Mouse (Mus musculus): ENCODE results near the gene Srd5a1. TPM values are rescaled to one million over a fixed set of nuclear protein-coding genes. Genes with fewer than 3 reads are reported as not detected.

Srd5a1 gene
- polyA plus RNA-seq, 1 experiment from 2014 or later: 24.9 TPM

DNA sequence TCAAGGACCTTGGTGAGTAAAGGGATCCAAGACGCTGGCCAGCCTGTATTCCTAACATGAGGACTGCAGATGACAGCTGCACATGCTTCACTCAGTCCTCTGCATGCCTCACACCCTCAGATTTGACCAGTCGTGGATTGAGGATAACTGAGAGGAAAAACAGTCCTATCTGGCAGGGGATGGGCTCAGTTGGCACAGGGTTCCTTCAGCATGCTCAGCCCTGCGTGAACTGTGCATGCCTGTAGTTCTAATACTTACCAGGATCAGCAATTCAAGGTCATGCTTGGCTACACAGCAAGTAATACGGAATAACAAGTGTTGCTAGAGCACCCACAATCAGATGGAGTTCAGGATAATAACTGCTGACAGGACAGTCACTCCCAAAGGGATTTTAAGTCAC, 20.4 kb upstream of the Srd5a1 start:
- Histone ChIP-seq H3K4me1 (ENCODE audit: control insufficient read depth, insufficient read depth, low read length) (no peaks in the 10 kb centered on the region), H3K36me3 (ENCODE audit: control insufficient read depth, insufficient read depth, low read length) (peaks cover 52% of the 10 kb centered on the region), H3K9ac (ENCODE audit: low read length) (no peak overlapping the region), H3K9me3 (ENCODE audit: control insufficient read depth, low read length) (no peaks in the 10 kb centered on the region), H3K4me2 (no peak overlapping the region), H3K4me3 (ENCODE audit: low read depth, low read length) (no peak overlapping the region), H3K27ac (ENCODE audit: low read depth, low read length) (no peak overlapping the region), H3K27me3 (ENCODE audit: control insufficient read depth, insufficient read depth, low read length) (no peaks in the 10 kb centered on the region)
- ATAC-seq (ENCODE audit: low FRiP score) (no peak), DNase-seq (ENCODE audit: low spot score, missing footprints) (no peak)
- 90% methylated on average over 4 of the region's 4 CpGs for WGBS

DNA sequence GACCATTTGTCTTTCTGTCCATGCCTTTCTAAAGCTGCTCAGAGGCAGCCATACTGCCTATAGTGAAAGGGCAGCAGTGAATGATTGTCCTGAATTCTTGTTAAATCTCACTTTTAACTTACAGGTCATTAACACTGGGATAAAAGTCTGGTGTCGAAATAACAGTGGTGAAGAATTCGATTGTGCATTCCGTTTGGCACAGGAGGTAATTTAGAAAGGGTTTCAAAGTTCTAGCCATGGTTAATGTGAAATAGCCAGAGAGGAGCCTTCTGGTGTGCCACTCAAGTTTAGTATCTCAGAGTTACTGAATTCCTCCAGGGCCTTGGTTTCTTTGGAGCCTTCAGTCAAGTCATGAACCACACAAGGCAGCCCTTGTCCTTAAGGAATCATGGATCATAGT, 19.9 kb upstream of the Srd5a1 start:
- DNase-seq (ENCODE audit: low spot score, missing footprints) (no peak), ATAC-seq (ENCODE audit: low FRiP score) (no peak)
- Histone ChIP-seq H3K36me3 (ENCODE audit: control insufficient read depth, insufficient read depth, low read length) (peaks cover 54% of the 10 kb centered on the region), H3K27me3 (ENCODE audit: control insufficient read depth, insufficient read depth, low read length) (no peaks in the 10 kb centered on the region), H3K9ac (ENCODE audit: low read length) (no peak overlapping the region), H3K9me3 (ENCODE audit: control insufficient read depth, low read length) (no peaks in the 10 kb centered on the region), H3K27ac (ENCODE audit: low read depth, low read length) (no peak overlapping the region), H3K4me3 (ENCODE audit: low read depth, low read length) (no peak overlapping the region), H3K4me1 (ENCODE audit: control insufficient read depth, insufficient read depth, low read length) (no peaks in the 10 kb centered on the region), H3K4me2 (no peak overlapping the region)
- WGBS: over 99% methylated on average over 3 of the region's 3 CpGs

DNA sequence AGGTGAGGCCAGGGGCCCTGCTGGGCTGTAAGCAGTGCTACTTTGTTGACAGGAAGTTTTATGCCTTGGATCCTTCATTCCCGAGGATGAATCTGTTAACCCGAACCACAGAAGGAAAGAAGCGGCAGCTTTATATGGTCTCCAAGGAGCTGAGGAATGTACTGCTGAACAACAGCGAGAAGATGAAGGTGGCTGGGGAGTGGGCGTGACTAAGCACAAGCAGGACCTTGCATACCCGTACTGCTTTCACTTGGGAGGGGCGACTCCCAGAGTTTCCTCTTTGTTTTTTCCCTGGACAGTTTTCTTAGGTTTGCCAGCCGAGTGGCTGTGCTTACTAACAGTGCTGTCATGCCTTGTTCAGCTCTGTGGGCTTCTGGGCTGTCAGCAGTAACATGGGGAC, 19.3 kb upstream of the Srd5a1 start:
- H3K27ac ChIP-seq (ENCODE audit: low read depth, low read length): no peak overlapping the region
- 83% methylated on average over 8 of the region's 8 CpGs for WGBS
- no peaks in the 10 kb centered on the region for H3K4me1 ChIP-seq (ENCODE audit: control insufficient read depth, insufficient read depth, low read length)
- no peak for DNase-seq (ENCODE audit: low spot score, missing footprints)
- no peak overlapping the region for H3K4me2 ChIP-seq
- H3K27me3 ChIP-seq (ENCODE audit: control insufficient read depth, insufficient read depth, low read length): no peaks in the 10 kb centered on the region
- H3K9me3 ChIP-seq (ENCODE audit: control insufficient read depth, low read length): no peaks in the 10 kb centered on the region
- no peak for ATAC-seq (ENCODE audit: low FRiP score)
- no peak overlapping the region for H3K4me3 ChIP-seq (ENCODE audit: low read depth, low read length)
- H3K36me3 ChIP-seq (ENCODE audit: control insufficient read depth, insufficient read depth, low read length): peaks cover 51% of the 10 kb centered on the region
- H3K9ac ChIP-seq (ENCODE audit: low read length): no peak overlapping the region

DNA sequence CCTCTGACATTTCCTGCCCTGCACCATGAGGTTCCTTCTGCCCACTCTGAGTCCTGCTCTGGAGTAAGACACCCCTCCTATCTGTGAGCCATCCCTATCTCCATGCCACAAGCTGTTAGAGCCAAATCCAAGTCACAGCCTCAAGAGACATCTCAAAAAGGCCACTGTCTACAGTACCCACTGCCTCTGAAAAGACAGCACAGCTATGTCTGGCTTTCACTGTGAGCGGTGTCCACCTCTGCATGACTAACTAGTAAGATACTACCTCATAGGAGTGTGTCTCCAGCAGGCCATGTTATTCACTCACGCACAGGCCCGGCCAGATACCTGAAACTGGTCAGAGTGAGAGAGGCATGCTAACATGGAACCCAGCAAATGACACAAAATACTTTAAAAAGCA, 16.7 kb upstream of the Srd5a1 start:
- H3K27me3 ChIP-seq (ENCODE audit: control insufficient read depth, insufficient read depth, low read length): no peaks in the 10 kb centered on the region
- no peak overlapping the region for H3K9ac ChIP-seq (ENCODE audit: low read length)
- no peak overlapping the region for H3K27ac ChIP-seq (ENCODE audit: low read depth, low read length)
- no peaks in the 10 kb centered on the region for H3K9me3 ChIP-seq (ENCODE audit: control insufficient read depth, low read length)
- ATAC-seq (ENCODE audit: low FRiP score) (no peak), DNase-seq (ENCODE audit: low spot score, missing footprints) (no peak)
- no peak overlapping the region for H3K4me3 ChIP-seq (ENCODE audit: low read depth, low read length)
- no peak overlapping the region for H3K4me2 ChIP-seq
- H3K4me1 ChIP-seq (ENCODE audit: control insufficient read depth, insufficient read depth, low read length): no peaks in the 10 kb centered on the region
- WGBS: 98% methylated on average over 3 of the region's 3 CpGs
- H3K36me3 ChIP-seq (ENCODE audit: control insufficient read depth, insufficient read depth, low read length): peaks cover 37% of the 10 kb centered on the region

DNA sequence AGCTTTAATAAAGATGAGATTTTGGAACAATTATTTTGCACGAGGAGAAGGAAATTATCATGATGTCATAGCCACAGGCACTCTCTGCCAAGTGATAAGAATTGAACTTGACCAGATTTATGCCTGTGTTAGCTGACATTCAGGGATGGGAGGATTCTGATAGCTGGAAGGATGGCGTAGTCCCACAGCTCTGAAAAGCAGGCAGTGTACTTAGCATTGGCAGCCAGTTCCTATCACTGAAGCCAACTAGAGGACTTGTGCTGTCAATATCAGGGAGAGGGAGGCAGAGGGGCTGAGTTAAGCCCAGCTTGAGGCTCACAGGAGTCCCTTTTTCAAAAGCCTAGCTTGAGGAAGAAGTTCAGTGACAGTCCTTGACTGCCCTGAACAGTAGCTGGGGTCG, 13.3 kb upstream of the Srd5a1 start:
- no peak overlapping the region for H3K9ac ChIP-seq (ENCODE audit: low read length)

DNA sequence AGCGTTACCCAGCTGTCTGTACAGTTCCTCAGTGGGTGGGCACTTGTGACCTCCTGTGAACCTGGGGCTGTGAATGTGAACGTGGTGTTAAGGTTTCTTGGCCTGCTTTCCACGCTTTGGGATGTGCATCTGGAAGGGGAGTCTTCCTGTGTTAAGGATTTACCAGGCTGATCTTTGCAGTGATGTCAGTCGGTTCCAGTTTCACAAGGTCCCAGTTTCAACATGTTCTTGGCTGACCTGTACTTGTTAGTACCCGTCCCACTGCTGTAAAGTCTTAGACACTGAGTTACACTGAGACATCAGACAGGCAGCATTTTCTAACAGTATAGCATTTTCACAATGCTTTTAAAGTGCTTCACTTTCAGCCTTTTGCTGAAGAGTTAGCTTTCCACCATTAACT, 12.6 kb upstream of the Srd5a1 start:
- Histone ChIP-seq H3K9ac (ENCODE audit: low read length) (no peak overlapping the region), H3K9me3 (ENCODE audit: control insufficient read depth, low read length) (no peaks in the 10 kb centered on the region), H3K4me1 (ENCODE audit: control insufficient read depth, insufficient read depth, low read length) (no peaks in the 10 kb centered on the region), H3K27ac (ENCODE audit: low read depth, low read length) (no peak overlapping the region), H3K27me3 (ENCODE audit: control insufficient read depth, insufficient read depth, low read length) (no peaks in the 10 kb centered on the region), H3K4me3 (ENCODE audit: low read depth, low read length) (no peak overlapping the region), H3K4me2 (no peak overlapping the region), H3K36me3 (ENCODE audit: control insufficient read depth, insufficient read depth, low read length) (peaks cover 27% of the 10 kb centered on the region)
- ATAC-seq (ENCODE audit: low FRiP score) (no peak), DNase-seq (ENCODE audit: low spot score, missing footprints) (no peak)
- WGBS: 87% methylated on average over 5 of the region's 5 CpGs

More for the DNA sequence above, 13.3 kb upstream of the Srd5a1 start:
- WGBS: 94% methylated on average over 3 of the region's 3 CpGs
- no peak for DNase-seq (ENCODE audit: low spot score, missing footprints)
- Histone ChIP-seq H3K4me3 (ENCODE audit: low read depth, low read length) (no peak overlapping the region), H3K4me2 (no peak overlapping the region), H3K27me3 (ENCODE audit: control insufficient read depth, insufficient read depth, low read length) (no peaks in the 10 kb centered on the region), H3K4me1 (ENCODE audit: control insufficient read depth, insufficient read depth, low read length) (no peaks in the 10 kb centered on the region), H3K9me3 (ENCODE audit: control insufficient read depth, low read length) (no peaks in the 10 kb centered on the region), H3K36me3 (ENCODE audit: control insufficient read depth, insufficient read depth, low read length) (peaks cover 28% of the 10 kb centered on the region), H3K27ac (ENCODE audit: low read depth, low read length) (no peak overlapping the region)
- ATAC-seq (ENCODE audit: low FRiP score): no peak

DNA sequence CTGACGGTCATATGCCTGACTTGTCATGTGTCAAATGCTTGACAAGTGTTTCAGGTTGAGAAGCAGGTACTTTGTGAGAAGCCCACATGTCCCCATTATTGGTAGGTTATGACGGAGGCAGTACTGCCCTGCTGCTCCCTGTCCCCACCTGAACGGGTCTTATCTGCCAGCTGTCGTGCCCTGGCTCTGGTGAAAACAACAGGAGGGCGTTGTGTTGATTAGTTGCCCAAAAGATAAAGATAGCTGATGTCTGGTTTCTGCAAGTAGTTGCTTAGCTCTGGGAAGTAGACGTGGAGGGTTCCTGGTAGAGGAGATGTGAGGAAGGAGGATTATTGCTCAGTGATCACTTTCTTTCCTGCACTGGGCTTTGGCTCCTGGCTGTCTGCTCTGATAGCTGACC, 5.5 kb upstream of the Srd5a1 start:
- ATAC-seq (ENCODE audit: low FRiP score) (no peak), DNase-seq (ENCODE audit: low spot score, missing footprints) (no peak)
- H3K4me3 ChIP-seq (ENCODE audit: low read depth, low read length): no peak overlapping the region
- no peak overlapping the region for H3K9ac ChIP-seq (ENCODE audit: low read length)
- no peaks in the 10 kb centered on the region for H3K27me3 ChIP-seq (ENCODE audit: control insufficient read depth, insufficient read depth, low read length)
- H3K4me2 ChIP-seq: no peak overlapping the region
- H3K9me3 ChIP-seq (ENCODE audit: control insufficient read depth, low read length): no peaks in the 10 kb centered on the region
- peaks cover 6% of the 10 kb centered on the region for H3K4me1 ChIP-seq (ENCODE audit: control insufficient read depth, insufficient read depth, low read length)
- H3K36me3 ChIP-seq (ENCODE audit: control insufficient read depth, insufficient read depth, low read length): peaks cover 31% of the 10 kb centered on the region
- 95% methylated on average over 6 of the region's 6 CpGs for WGBS
- no peak overlapping the region for H3K27ac ChIP-seq (ENCODE audit: low read depth, low read length)

- WGBS: 0% methylated on average over 24 of the region's 24 CpGs
- peaks cover 15% of the 10 kb centered on the region for H3K36me3 ChIP-seq (ENCODE audit: control insufficient read depth, insufficient read depth, low read length)
- H3K9ac ChIP-seq (ENCODE audit: low read length): peak overlapping the region; percentile 78
- no peaks in the 10 kb centered on the region for H3K9me3 ChIP-seq (ENCODE audit: control insufficient read depth, low read length)
- DNase-seq (ENCODE audit: low spot score, missing footprints) (no peak), ATAC-seq (ENCODE audit: low FRiP score) (no peak)
- peak overlapping the region; percentile 91 for H3K4me3 ChIP-seq (ENCODE audit: low read depth, low read length)
- H3K4me2 ChIP-seq: peak overlapping the region; percentile 52
- no peaks in the 10 kb centered on the region for H3K27me3 ChIP-seq (ENCODE audit: control insufficient read depth, insufficient read depth, low read length)
- H3K27ac ChIP-seq (ENCODE audit: low read depth, low read length): no peak overlapping the region
- peaks cover 12% of the 10 kb centered on the region for H3K4me1 ChIP-seq (ENCODE audit: control insufficient read depth, insufficient read depth, low read length)
Observed at GRCm38 (mm10) chr13:69612175-69612544, 918 bp upstream of the Srd5a1 start.

GRCm38 (mm10) chr13:69610751-69611397, 368 bp downstream of the Srd5a1 start:
- peak overlapping the region; percentile 67 for H3K4me2 ChIP-seq
- H3K36me3 ChIP-seq (ENCODE audit: control insufficient read depth, insufficient read depth, low read length): peaks cover 5% of the 10 kb centered on the region
- no peaks in the 10 kb centered on the region for H3K27me3 ChIP-seq (ENCODE audit: control insufficient read depth, insufficient read depth, low read length)
- peak overlapping the region; percentile 58 for H3K9ac ChIP-seq (ENCODE audit: low read length)
- WGBS: under 1% methylated on average over 40 of the region's 40 CpGs
- DNase-seq (ENCODE audit: low spot score, missing footprints) (no peak), ATAC-seq (ENCODE audit: low FRiP score) (no peak; the same call in 1 of the 2 replicates)
- no peak overlapping the region for H3K27ac ChIP-seq (ENCODE audit: low read depth, low read length)
- peak overlapping the region; percentile 91 for H3K4me3 ChIP-seq (ENCODE audit: low read depth, low read length)
- H3K9me3 ChIP-seq (ENCODE audit: control insufficient read depth, low read length): no peaks in the 10 kb centered on the region
- H3K4me1 ChIP-seq (ENCODE audit: control insufficient read depth, insufficient read depth, low read length): peaks cover 12% of the 10 kb centered on the region

Data from midbrain, embryonic 11.5 days (tissue).